Mouse (Mus musculus) ES-E14 (cell line): Measurements from ENCODE around the gene Pgk1. TPM values are rescaled to one million over a fixed set of nuclear protein-coding genes. Genes with fewer than 3 reads are reported as not detected.
A peak's percentile ranks its signal among the peaks of the same experiment; 100 is the strongest.
"Not testable (repeated sequence)": the region's sequence is repeated elsewhere in the genome, so short reads cannot be mapped to it uniquely, and the experiment has no call there.

Source experiments
- DNase-seq: peaks from one replicate; pipeline ENCODE4 v3.0.0-alpha.2; 2013; ENCODE audit warnings: low read depth, low spot score
- H3K27ac ChIP-seq: 2 replicates; pipeline ENCODE4 v1.5.1; 2012; ENCODE audit warnings: low read depth, mild to moderate bottlenecking, low read length, moderate library complexity, mixed read lengths; ENCODE audit not compliant: poor library complexity, insufficient read depth, severe bottlenecking
- H3K36me3 ChIP-seq: 2 replicates; pipeline ENCODE4 v1.6.1; 2012; ENCODE audit warnings: mild to moderate bottlenecking, low read length, moderate library complexity, mixed read lengths; ENCODE audit not compliant: control insufficient read depth, poor library complexity, insufficient read depth, severe bottlenecking
- H3K4me1 ChIP-seq, 2 experiments: fragments of 150-350 bp in 1 of 2; sonication (generic) in 1 of 2; 2 replicates each; pipeline ENCODE4 v1.6.1; 2012; ENCODE audit warnings: low read length in 2 of 2, mild to moderate bottlenecking in 1 of 2, mixed read lengths in 1 of 2; ENCODE audit not compliant: control insufficient read depth in 2 of 2, insufficient read depth in 2 of 2, poor library complexity in 1 of 2
- H3K4me3 ChIP-seq, 2 experiments: fragments of 150-350 bp in 1 of 2; sonication (generic) in 1 of 2; 2 replicates each; pipeline ENCODE4 v1.5.1; 2012; ENCODE audit warnings: low read length in 2 of 2, low read depth in 1 of 2, mild to moderate bottlenecking in 1 of 2, mixed read lengths in 1 of 2; ENCODE audit not compliant: insufficient read depth in 1 of 2, poor library complexity in 1 of 2, severe bottlenecking in 1 of 2
- H3K9ac ChIP-seq: 2 replicates; pipeline ENCODE4 v1.6.1; 2012; ENCODE audit warnings: low read depth, mild to moderate bottlenecking, low read length, mixed read lengths; ENCODE audit not compliant: poor library complexity, insufficient read depth, severe bottlenecking
- H3K9me3 ChIP-seq: fragments of 150-350 bp; sonication (generic); 2 replicates; pipeline ENCODE4 v1.6.1; 2012; ENCODE audit warnings: low read depth, mild to moderate bottlenecking, low read length; ENCODE audit not compliant: control insufficient read depth, insufficient read depth
- CHD2 ChIP-seq: IDR thresholded peaks from 2 replicates; pipeline ENCODE4 v1.6.1; 2014; ENCODE audit warnings: mild to moderate bottlenecking, low read depth, low read length, inconsistent platforms
- HCFC1 ChIP-seq: IDR thresholded peaks from 2 replicates; pipeline ENCODE4 v1.6.1; 2012; ENCODE audit warnings: low read length, inconsistent platforms, borderline replicate concordance; ENCODE audit not compliant: insufficient read depth
- MAFK ChIP-seq: IDR thresholded peaks from 2 replicates; pipeline ENCODE4 v1.6.1; 2014; ENCODE audit warnings: mild to moderate bottlenecking, low read depth, low read length, inconsistent platforms; ENCODE audit not compliant: insufficient read depth
- ZC3H11A ChIP-seq: IDR thresholded peaks from 2 replicates; pipeline ENCODE4 v1.6.1; 2012; ENCODE audit warnings: low read depth, mild to moderate bottlenecking, inconsistent platforms, low read length, borderline replicate concordance
- ZNF384 ChIP-seq: IDR thresholded peaks from 2 replicates; pipeline ENCODE4 v1.6.1; 2012; ENCODE audit warnings: low read depth, low read length, inconsistent platforms
- in situ Hi-C, 2 experiments: fragments of 600-800 bp; cut with MboI; formaldehyde crosslinking; loops; one replicate each; pipeline ENCODE4 v1.15.1; 2025; ENCODE audit warnings: low sequenced_read_pairs in 2 of 2, inconsistent platforms in 1 of 2; ENCODE audit not compliant: unreplicated experiment in 2 of 2
- total RNA-seq: library from RNA; depleted of rRNA; stranded (reverse); fragments of 300-350 nt; gene quantifications from 2 replicates; pipeline ENCODE4 v1.2.3, GENCODE M21; 2012

The Pgk1 gene
- total RNA-seq, 1 experiment, result 542 TPM

GRCm38 (mm10) chrX:106184279-106184678 lies 2.6 kb upstream of the Pgk1 start:
- Histone ChIP-seq H3K4me1 (peaks cover 1 to 2% of the 10 kb centered on the region in 2 experiments; a peak in 1 of 4 replicates), H3K9me3 (no peaks in the 10 kb centered on the region), H3K4me3 (no peak overlapping the region), H3K36me3 (peaks cover 2% of the 10 kb centered on the region), H3K27ac (no peak overlapping the region), H3K9ac (no peak overlapping the region)
- no peak for DNase-seq
- in situ Hi-C loops, result no loop called here
- TF ChIP-seq HCFC1 (no peak), ZC3H11A (no peak), ZNF384 (no peak), MAFK (no peak), CHD2 (no peak)

- TF ChIP-seq MAFK (no peak), HCFC1 (no peak), CHD2 (no peak), ZC3H11A (no peak), ZNF384 (no peak)
- peaks cover 4% of the 10 kb centered on the region for H3K36me3 ChIP-seq
- peak overlapping the region; percentile 69; the same call in 1 of the 2 replicates for H3K27ac ChIP-seq
- in situ Hi-C loops, result no loop called here
- no peak for DNase-seq
- peaks cover 1 to 2% of the 10 kb centered on the region in 2 experiments; a peak in 1 of 4 replicates for H3K4me1 ChIP-seq
- H3K9me3 ChIP-seq, result no peaks in the 10 kb centered on the region
- peak overlapping the region; percentile 57; the same call in 1 of the 2 replicates for H3K9ac ChIP-seq
- peak overlapping the region in 1 of 2 experiments; percentile 45; a peak in 1 of 4 replicates for H3K4me3 ChIP-seq
These were observed 1.2 kb upstream of the Pgk1 start for GRCm38 (mm10) chrX:106185706-106186105.

- DNase-seq, result no peak
- no peak for TF ChIP-seq ZNF384
- TF ChIP-seq CHD2, result no peak
- TF ChIP-seq MAFK, result no peak
- no peak for TF ChIP-seq HCFC1
- no peak for TF ChIP-seq ZC3H11A
- Histone ChIP-seq H3K4me1 (peaks cover 1 to 2% of the 10 kb centered on the region in 2 experiments; a peak in 1 of 4 replicates), H3K27ac (no peak overlapping the region; the same call in 1 of the 2 replicates), H3K36me3 (peaks cover 7% of the 10 kb centered on the region), H3K9me3 (no peaks in the 10 kb centered on the region), H3K9ac (peak overlapping the region; percentile 83), H3K4me3 (peak overlapping the region; percentile 86 to 96)
- in situ Hi-C loops, result no loop called here
These were observed 837 bp downstream of the Pgk1 start for GRCm38 (mm10) chrX:106187737-106188136.

DNA sequence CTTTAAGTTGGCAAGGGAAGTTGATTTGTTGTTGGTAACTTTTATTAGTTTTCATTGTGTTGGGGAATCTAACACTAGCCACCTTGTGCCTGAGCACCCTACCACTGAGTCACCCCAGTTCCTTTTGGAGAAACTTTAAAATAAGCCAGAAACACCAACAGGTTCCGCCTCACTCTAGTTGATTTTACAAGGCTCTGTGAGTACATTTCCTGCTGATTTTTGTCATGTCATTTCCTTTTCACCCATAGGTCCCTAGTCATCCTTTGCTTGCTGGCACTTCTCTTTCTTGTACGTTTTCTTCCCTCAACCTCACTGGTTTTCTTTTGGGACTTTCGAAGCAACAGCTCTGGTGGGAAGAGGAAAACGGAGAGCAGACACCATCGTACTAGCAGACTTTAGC lies 2.5 kb downstream of the Pgk1 start:
- peak overlapping the region; percentile 30 to 86; a peak in 3 of 4 replicates for H3K4me3 ChIP-seq
- no peak for TF ChIP-seq CHD2
- no peaks in the 10 kb centered on the region for H3K9me3 ChIP-seq
- H3K36me3 ChIP-seq, result peaks cover 15% of the 10 kb centered on the region
- peaks cover 0 to 1% of the 10 kb centered on the region in 2 experiments; a peak in 1 of 4 replicates for H3K4me1 ChIP-seq
- in situ Hi-C loops, result no loop called here
- DNase-seq, result no peak
- H3K9ac ChIP-seq, result peak overlapping the region; percentile 15; the same call in 1 of the 2 replicates
- H3K27ac ChIP-seq, result no peak overlapping the region

- H3K27ac ChIP-seq, result no peak overlapping the region
- no peak for DNase-seq
- H3K9ac ChIP-seq, result no peak overlapping the region
- H3K9me3 ChIP-seq, result no peaks in the 10 kb centered on the region
- no peak for TF ChIP-seq MAFK
- TF ChIP-seq CHD2, result no peak
- H3K4me3 ChIP-seq, result peak overlapping the region in 1 of 2 experiments; percentile 38; a peak in 3 of 4 replicates
- H3K36me3 ChIP-seq, result peaks cover 18% of the 10 kb centered on the region
- in situ Hi-C loops, result no loop called here
- peaks cover 0 to 1% of the 10 kb centered on the region in 2 experiments; a peak in 1 of 4 replicates for H3K4me1 ChIP-seq
These were observed 3.2 kb downstream of the Pgk1 start for GRCm38 (mm10) chrX:106190091-106190490.

DNA sequence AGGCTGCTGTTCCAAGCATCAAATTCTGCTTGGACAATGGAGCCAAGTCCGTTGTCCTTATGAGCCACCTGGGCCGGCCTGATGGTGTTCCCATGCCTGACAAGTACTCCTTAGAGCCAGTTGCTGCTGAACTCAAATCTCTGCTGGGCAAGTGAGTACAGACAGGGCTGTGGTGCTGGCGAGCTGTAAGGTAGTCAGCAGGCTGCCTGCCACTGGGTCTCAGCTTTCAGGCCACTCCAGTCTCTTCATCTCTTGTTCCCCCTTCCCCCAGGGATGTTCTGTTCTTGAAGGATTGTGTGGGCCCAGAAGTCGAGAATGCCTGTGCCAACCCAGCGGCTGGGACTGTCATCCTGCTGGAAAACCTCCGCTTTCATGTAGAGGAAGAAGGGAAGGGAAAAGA lies 7.5 kb downstream of the Pgk1 start:
- in situ Hi-C loops, DNase-seq, H3K9ac ChIP-seq, H3K4me3 ChIP-seq, H3K9me3 ChIP-seq, H3K27ac ChIP-seq, H3K4me1 ChIP-seq: not testable (repeated sequence)
- H3K36me3 ChIP-seq, result peaks cover 30% of the 10 kb centered on the region
